Mouse (Mus musculus): Measurements from ENCODE around the gene Tmem201.

The Tmem201 gene

DNA sequence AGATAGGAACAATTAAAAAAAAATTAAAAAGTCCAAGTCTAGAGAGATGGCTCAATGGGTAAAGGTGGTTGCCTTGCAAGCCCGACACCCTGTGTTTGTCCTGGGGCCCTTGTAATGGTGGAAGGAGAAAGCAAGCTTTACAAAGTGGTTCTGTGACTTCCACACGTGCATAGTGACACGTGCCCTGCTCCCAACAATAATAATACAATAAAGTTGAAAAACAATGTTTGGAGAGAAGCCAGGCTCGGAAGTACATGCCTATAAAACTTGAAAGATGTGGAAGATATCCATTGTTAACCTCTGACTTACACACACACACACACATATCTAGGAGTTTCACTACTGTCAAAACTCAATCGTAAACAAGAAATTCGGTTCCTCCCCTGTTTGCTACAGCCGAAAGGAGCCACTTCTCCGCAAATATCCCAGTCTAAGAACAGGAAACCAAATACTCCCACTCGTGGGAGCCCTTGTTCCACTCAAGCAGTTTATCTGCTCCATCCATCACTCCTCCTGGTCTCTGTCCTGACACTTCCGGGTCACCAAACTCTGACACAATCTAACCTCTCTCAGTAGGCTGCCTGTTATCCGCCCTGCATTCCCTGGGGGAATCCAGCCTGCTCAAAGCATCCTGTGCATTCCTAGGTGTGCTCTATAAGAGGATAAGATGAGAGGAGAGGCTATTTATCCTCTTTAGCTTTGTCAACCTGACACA is 58.6 kb downstream of the Tmem201 start:
- no peak for DNase-seq (ENCODE audit: low spot score)

DNA sequence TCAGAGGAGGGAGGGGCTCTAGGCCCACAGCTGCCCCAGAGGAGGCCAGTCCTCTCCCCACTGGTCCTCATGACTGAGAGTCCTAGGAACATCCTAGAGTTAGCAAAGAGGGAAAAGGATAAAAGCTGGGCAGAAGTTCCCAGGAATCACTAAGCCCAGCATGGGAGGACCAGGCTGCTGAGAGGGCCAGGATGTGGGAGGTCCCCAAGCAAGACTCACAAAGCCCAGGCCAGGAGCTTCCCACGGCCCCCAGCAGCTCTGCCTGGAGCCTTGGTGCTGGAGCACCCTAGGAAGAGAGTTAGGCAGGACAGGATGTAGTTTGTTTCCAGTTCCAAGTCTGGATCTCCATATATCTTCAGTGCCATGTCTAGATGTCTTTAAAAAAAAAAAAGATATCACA is 59.8 kb downstream of the Tmem201 start:
- no peak for DNase-seq (ENCODE audit: low spot score)

DNA sequence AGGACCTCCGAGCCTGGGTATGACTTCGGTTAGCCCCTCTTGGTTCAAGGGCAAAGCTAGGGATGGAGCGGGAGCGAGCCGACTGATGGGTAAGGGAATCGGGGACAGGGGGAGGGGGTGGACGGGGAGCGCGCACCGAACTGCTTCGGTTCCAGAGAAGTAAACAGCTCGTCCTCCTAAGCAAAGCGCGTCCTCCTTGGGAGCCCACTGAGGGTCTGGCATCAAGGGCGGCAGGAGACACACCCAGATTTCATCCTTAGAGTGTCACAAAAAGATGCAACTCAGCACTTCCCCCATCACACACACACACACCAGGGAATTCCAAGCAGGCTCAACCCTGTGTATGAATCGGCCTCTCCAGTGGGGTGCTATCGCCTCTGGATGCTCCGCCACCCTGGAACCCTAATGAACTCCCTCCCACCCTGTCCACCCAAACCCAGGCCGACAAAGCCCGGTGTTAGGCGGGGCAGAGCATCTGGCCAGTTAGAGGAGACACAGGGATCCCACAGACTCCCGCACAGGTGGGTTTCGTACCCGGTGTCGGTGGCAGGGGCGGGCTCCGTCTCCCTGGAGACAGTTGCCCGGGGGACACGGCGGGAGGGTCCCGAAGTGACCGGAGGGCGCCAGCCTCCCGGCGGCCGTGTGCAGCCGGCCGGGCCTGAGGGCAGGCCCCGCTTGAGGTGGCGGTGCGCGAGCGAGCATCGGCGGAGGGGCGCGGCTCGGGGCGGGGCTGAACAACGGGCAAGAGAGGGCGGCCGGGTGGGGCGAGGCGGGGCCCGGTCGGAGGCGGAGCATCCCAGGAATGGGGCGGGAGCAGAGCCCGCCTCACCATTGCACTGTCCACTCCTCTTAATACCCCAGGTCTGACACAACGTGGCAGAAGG is 62.2 kb downstream of the Tmem201 start:
- DNase-seq (ENCODE audit: low spot score), result peak; percentile 89

DNA sequence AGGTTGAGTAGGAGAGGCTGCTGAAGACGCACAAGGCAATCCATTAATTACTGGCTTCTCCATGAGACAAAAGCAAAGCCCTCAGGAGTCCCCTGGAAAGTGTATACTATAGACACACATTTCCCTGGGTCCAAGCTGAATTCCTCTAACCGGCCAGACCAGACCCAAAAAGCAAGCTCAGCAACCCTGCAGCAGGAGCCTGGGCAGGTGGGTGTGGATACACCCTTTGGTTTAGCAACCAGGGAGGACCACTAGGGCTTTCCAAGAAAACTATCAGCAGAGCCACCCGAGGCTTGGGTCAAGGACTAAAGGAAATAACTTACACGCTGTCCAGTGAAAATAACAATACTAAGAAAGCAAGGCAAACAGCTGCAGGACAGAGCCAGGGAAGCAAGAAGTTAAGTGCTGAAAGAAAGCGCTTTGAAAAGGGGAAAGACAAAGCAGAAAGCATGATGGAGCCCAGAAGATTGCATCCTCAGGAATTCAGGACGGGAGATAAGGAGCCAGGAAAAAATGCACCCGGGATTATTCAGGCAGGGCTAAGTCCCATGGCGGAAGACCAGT is 62.9 kb downstream of the Tmem201 start:
- peak; percentile 56 for DNase-seq (ENCODE audit: low spot score)

DNA sequence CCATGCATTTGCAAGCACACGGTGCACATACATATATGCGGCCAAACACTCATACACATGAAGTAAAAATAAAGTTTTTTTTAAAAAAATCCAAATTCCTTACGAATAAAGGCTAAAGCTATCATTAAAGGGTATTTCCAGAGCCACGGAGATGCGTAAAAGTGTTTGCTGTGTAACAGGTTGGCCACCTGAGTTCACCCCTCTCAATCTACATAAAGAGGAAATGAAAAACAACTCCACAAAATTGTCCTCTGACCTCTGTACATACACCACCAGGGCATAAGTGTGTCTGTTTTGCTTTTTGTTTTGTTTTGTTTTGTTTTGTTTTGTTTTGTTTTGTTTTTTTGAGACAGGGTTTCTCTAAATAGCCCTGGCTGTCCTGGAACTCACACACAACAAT is 65.1 kb downstream of the Tmem201 start:
- no peak for DNase-seq (ENCODE audit: low spot score)

DNA sequence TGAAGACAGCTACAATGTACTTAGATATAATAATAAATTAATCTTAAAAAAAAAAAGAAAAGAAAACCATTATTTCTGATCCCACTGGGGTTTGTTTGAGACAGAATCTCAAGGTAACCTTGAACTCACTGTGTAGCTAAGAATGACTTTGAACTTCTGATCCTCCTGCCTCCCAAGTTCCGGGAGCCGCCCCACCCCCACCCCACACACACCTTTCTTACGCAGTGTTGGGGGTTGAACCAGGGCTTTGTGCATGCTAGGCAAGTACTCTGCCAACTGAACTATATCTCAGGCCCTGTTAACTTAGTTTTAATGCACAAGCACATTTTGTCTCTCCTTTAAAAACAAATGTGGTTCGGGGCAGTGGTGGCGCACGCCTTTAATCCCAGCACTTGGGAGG is 66.7 kb downstream of the Tmem201 start:
- DNase-seq (ENCODE audit: low spot score), result no peak

DNA sequence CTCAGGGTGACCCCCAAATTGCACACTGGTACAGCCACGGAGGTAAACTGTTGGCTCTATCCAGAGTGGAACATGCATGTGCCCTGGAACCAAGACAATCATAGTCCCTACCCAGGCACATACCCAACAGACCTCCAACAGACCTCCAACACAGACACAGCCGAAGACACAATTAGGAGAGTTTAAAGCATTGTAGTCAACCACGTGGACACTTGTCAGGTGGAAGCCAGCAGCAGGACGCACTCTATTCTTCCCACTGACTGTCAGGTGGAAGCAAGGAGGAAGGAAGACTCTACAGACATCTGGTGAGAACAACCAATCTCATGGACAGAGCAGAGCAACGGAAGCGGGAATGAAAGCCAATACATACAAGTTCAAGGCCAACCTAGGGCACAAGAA is 72.2 kb downstream of the Tmem201 start:
- DNase-seq (ENCODE audit: low spot score), result no peak
